Mouse (Mus musculus) ES-E14 (cell line): ENCODE measurements around the gene Shld2.

ENCODE experiments used
- MAFK ChIP-seq: IDR thresholded peaks from 2 replicates; pipeline ENCODE4 v1.6.1; 2014; ENCODE audit warnings: mild to moderate bottlenecking, low read depth, low read length, inconsistent platforms; ENCODE audit not compliant: insufficient read depth
- ZNF384 ChIP-seq: IDR thresholded peaks from 2 replicates; pipeline ENCODE4 v1.6.1; 2012; ENCODE audit warnings: low read depth, low read length, inconsistent platforms

DNA sequence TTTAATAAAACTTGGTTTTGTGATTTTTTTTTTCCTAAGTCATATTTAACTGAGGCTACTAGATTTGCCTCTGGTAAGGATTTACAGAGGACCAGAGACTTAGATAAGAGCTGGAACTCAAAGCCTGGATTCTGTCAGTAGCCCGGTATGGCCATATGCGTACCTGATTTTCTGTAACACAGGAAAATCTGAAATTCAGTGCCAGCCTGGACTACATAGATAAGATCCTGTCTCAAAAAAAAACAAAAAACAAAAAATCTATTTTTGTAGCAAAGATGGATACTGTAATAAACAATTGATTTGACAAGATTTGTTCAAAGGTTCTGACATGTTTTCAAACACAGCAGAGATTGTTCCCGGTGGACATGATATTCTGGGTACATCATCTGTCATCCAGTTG, 3.3 kb upstream of the Shld2 start:
- TF ChIP-seq MAFK = no peak
- no peak for TF ChIP-seq ZNF384
